Mouse (Mus musculus) kidney, postnatal 0 days (tissue): ENCODE results near the gene Gm2696. TPM values are rescaled to one million over a fixed set of nuclear protein-coding genes. Genes with fewer than 3 reads are reported as not detected.

ENCODE experiments used
- ATAC-seq: fragments of 200-750 bp; cut with Nextera tagmentation; replicated peaks from 2 replicates; pipeline ENCODE4 v1.8.0; 2017; ENCODE audit warnings: low read depth, moderate number of reproducible peaks, moderate TSS enrichment, moderate library complexity; ENCODE audit not compliant: low FRiP score
- DNase-seq: peaks from one replicate; pipeline ENCODE4 v3.0.0-alpha.2; 2016; ENCODE audit warnings: low spot score
- H3K27ac ChIP-seq: fragments of 300-500 bp; sonication (generic); 2 replicates; pipeline ENCODE4 v1.5.1; 2014; ENCODE audit warnings: mild to moderate bottlenecking
- H3K27me3 ChIP-seq: fragments of 300-500 bp; sonication (generic); 2 replicates; pipeline ENCODE4 v1.6.1; 2014; ENCODE audit warnings: low read length, mixed read lengths; ENCODE audit not compliant: insufficient read depth
- H3K36me3 ChIP-seq: fragments of 300-500 bp; sonication (generic); 2 replicates; pipeline ENCODE4 v1.6.1; 2014; ENCODE audit warnings: low read length, mixed read lengths; ENCODE audit not compliant: insufficient read depth
- H3K4me1 ChIP-seq: fragments of 300-500 bp; sonication (generic); replicated peaks from 2 replicates; pipeline ENCODE4 v1.6.1; 2014; ENCODE audit warnings: antibody characterized with exemption, low read length, mixed read lengths; ENCODE audit not compliant: insufficient read depth
- H3K4me2 ChIP-seq: fragments of 300-500 bp; sonication (generic); 2 replicates; pipeline ENCODE4 v1.6.1; 2014; ENCODE audit warnings: mild to moderate bottlenecking, low read length, moderate library complexity, mixed read lengths
- H3K4me3 ChIP-seq: fragments of 300-500 bp; sonication (generic); replicated peaks from 2 replicates; pipeline ENCODE4 v1.5.1; 2014; ENCODE audit warnings: low read depth, low read length
- H3K9ac ChIP-seq: fragments of 300-500 bp; sonication (generic); 2 replicates; pipeline ENCODE4 v1.6.1; 2014; ENCODE audit warnings: low read depth, low read length
- H3K9me3 ChIP-seq: fragments of 300-500 bp; sonication (generic); replicated peaks from 2 replicates; pipeline ENCODE4 v1.6.1; 2016; ENCODE audit warnings: low read length, inconsistent platforms, mixed read lengths
- CTCF ChIP-seq: IDR thresholded peaks from 2 replicates; pipeline ENCODE4 v1.5.1; 2016; ENCODE audit warnings: antibody characterized with exemption, low read depth, mild to moderate bottlenecking, moderate library complexity
- WGBS: fragments of 180-500 bp; shearing (Covaris S2); extraction: QIAGEN DNeasy Blood & Tissue Kit; methylation state at CpG from one replicate; pipeline ENCODE4 v1.1.7; 2014; 5-methylcytosine and 5-hydroxymethylcytosine counted together
- polyA plus RNA-seq: library from polyadenylated mRNA; unstranded; fragments of >200 nt; fragmentation: Nextera tagmentation; extraction: Ambion mirVana; gene quantifications from 2 replicates; pipeline ENCODE4 v1.2.1, GENCODE M21; 2015

Gm2696 gene
- polyA plus RNA-seq, 1 experiment from 2014 or later = not detected

GRCm38 (mm10) chr10:77811743-77812142, 2.7 kb upstream of the Gm2696 start, which contains the start of gene Gm9507:
Gene Gm9507, minus strand, starts transcription at chr10:77811843.
- Histone ChIP-seq H3K27ac (no peak within 1 kb of the TSS), H3K9ac (no peak within 1 kb of the TSS), H3K4me1 (no peaks in the 10 kb centered on the region), H3K27me3 (no peaks in the 10 kb centered on the region), H3K9me3 (no peaks in the 10 kb centered on the region), H3K36me3 (no peaks in the 10 kb centered on the region), H3K4me3 (no peak within 1 kb of the TSS), H3K4me2 (no peak within 1 kb of the TSS)
- no peak for ATAC-seq
- WGBS = 67% methylated on average over 5 of the region's 5 CpGs
- no peak for TF ChIP-seq CTCF
- DNase-seq = no peak

GRCm38 (mm10) chr10:77815514-77815913, 1.0 kb downstream of the Gm2696 start:
- H3K27me3 ChIP-seq = no peaks in the 10 kb centered on the region
- H3K4me3 ChIP-seq = no peak overlapping the region
- TF ChIP-seq CTCF = peak; percentile 58; the same call in 1 of the 2 replicates
- H3K27ac ChIP-seq = no peak overlapping the region
- H3K9me3 ChIP-seq = no peaks in the 10 kb centered on the region
- no peak overlapping the region for H3K9ac ChIP-seq
- H3K4me1 ChIP-seq = no peaks in the 10 kb centered on the region
- H3K4me2 ChIP-seq = no peak overlapping the region
- no peaks in the 10 kb centered on the region for H3K36me3 ChIP-seq
- ATAC-seq (no peak), DNase-seq (no peak)
- WGBS = 37% methylated on average over 5 of the region's 5 CpGs

- DNase-seq = no peak
Measured at GRCm38 (mm10) chr10:77818523-77818922, 4.0 kb downstream of the Gm2696 start.

DNA sequence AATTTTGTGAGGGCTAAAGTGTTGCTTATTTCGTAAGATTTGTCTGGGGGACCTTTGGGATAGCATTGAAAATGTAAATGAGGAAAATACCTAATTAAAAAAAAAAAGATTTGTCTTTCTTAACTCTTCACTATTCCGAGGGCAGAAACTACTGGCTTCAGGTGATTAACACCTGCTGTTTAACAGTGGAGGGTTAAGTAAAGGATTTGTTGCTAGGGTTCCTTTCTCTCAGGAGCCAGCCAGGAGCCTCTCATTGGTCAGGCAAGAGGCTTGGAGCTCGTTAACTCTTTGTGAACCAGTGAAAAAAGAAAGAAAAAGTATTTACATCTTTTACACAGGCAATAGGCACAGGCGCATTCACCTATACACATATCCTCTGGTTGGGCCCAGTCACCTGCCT, 4.7 kb downstream of the Gm2696 start:
- Histone ChIP-seq H3K9ac (no peak overlapping the region), H3K36me3 (no peaks in the 10 kb centered on the region), H3K4me3 (no peak overlapping the region), H3K27ac (no peak overlapping the region), H3K9me3 (no peaks in the 10 kb centered on the region), H3K4me2 (no peak overlapping the region), H3K4me1 (no peaks in the 10 kb centered on the region), H3K27me3 (no peaks in the 10 kb centered on the region)
- no peak for DNase-seq
- ATAC-seq = no peak
- 42% methylated on average over 4 of the region's 4 CpGs for WGBS
- no peak for TF ChIP-seq CTCF

More at GRCm38 (mm10) chr10:77818523-77818922, 4.0 kb downstream of the Gm2696 start:
- ATAC-seq = no peak
- Histone ChIP-seq H3K27ac (no peak overlapping the region), H3K36me3 (no peaks in the 10 kb centered on the region), H3K9me3 (no peaks in the 10 kb centered on the region), H3K27me3 (no peaks in the 10 kb centered on the region), H3K4me1 (no peaks in the 10 kb centered on the region), H3K9ac (no peak overlapping the region), H3K4me2 (no peak overlapping the region), H3K4me3 (no peak overlapping the region)
- WGBS = 94% methylated on average over 4 of the region's 4 CpGs
- TF ChIP-seq CTCF = no peak

- ATAC-seq = no peak
- no peak within 1 kb of the TSS for H3K9ac ChIP-seq
- no peaks in the 10 kb centered on the region for H3K27me3 ChIP-seq
- no peaks in the 10 kb centered on the region for H3K36me3 ChIP-seq
- no peaks in the 10 kb centered on the region for H3K4me1 ChIP-seq
- H3K27ac ChIP-seq = no peak within 1 kb of the TSS
- no peak within 1 kb of the TSS for H3K4me2 ChIP-seq
- no peaks in the 10 kb centered on the region for H3K9me3 ChIP-seq
- 59% methylated on average over 6 of the region's 6 CpGs for WGBS
- no peak within 1 kb of the TSS for H3K4me3 ChIP-seq
- no peak for DNase-seq
- no peak for TF ChIP-seq CTCF
Measured at GRCm38 (mm10) chr10:77826951-77827350, 12.5 kb downstream of the Gm2696 start, which contains the start of gene Krtap10-4. Gene Krtap10-4, minus strand, starts transcription at chr10:77827095.

DNA sequence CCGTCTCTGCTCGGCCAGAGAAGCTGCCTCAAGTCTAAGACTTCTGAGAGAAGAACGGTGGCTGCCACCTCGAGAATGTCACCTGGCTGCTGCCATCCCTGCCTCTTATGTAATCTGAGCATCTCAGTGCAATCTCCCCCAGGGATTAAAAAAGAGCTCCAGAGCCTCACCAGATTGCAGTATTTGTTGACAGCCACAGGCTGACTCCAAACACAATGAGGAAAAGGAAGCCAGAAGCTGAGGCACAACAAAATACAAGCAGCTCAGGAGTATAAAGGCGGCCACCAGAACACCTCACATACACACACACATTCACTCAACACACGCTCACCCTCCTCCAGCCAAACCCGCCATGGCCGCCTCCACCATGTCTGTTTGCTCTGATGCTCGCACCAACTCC, 21.2 kb downstream of the Gm2696 start, which contains the start of gene Krtap10-10:
Gene Krtap10-10 (plus strand): TSS at position 301 of the 400 bp plus-strand sequence.
- Histone ChIP-seq H3K4me2 (no peak within 1 kb of the TSS), H3K27ac (no peak within 1 kb of the TSS), H3K9ac (no peak within 1 kb of the TSS), H3K9me3 (no peaks in the 10 kb centered on the region), H3K27me3 (no peaks in the 10 kb centered on the region), H3K4me1 (no peaks in the 10 kb centered on the region), H3K4me3 (no peak within 1 kb of the TSS), H3K36me3 (no peaks in the 10 kb centered on the region)
- DNase-seq (no peak), ATAC-seq (no peak)
- no peak for TF ChIP-seq CTCF
- WGBS = 65% methylated on average over 9 of the region's 9 CpGs

DNA sequence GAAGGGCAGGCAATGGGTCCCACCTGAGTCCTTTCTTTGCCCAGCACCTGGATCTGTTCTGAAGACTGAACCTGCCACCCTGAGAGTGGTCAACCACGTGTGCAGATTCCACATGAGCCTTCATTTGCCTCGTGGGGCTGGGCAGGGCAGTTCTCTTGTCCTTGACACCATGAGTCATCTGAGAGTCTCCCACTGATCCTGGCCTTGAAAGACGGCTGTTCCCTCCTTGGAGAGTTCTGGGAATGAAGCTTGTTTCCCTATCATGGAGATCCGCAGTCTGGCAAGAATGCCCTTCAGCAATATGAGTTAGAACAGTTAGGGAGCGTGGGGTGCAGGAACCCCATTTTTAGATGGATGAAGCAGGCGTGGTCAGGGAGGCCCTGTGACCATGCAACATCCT, 24.5 kb downstream of the Gm2696 start:
- no peak overlapping the region for H3K4me3 ChIP-seq
- ATAC-seq (no peak), DNase-seq (no peak)
- no peaks in the 10 kb centered on the region for H3K36me3 ChIP-seq
- H3K9ac ChIP-seq = no peak overlapping the region
- H3K4me1 ChIP-seq = no peaks in the 10 kb centered on the region
- WGBS = 65% methylated on average over 6 of the region's 6 CpGs
- H3K9me3 ChIP-seq = 0 out of 2 replicates have a peak, but pooled peaks cover 5% of the 10 kb centered on the region
- H3K4me2 ChIP-seq = no peak overlapping the region
- TF ChIP-seq CTCF = no peak
- H3K27me3 ChIP-seq = no peaks in the 10 kb centered on the region
- H3K27ac ChIP-seq = no peak overlapping the region
